In genomic region chr19:8722907-8723573, GRCm38 (mm10) we compare ENCODE assay signal across 7 mouse cellular contexts. TPM values are rescaled to one million over a fixed set of nuclear protein-coding genes. Genes with fewer than 3 reads are reported as not detected.
DNase-seq lines count a peak whose midpoint lies in the region; ATAC-seq lines count a peak whose summit lies in the region.

Slc3a2 (minus strand) TSS chr19:8723369.

- peak within 1 kb of the TSS; percentile 59 for H3K4me3 ChIP-seq in intestine, embryonic 16.5 days (ENCODE audit: low read length)
- peak within 1 kb of the TSS; percentile 90 for H3K4me3 ChIP-seq in midbrain, embryonic 11.5 days (ENCODE audit: low read depth, low read length)

- peak; percentile 96 for ATAC-seq in intestine, embryonic 16.5 days
- peak; percentile 95 for ATAC-seq in midbrain, embryonic 11.5 days (ENCODE audit: low FRiP score)

- peaks cover 3% of the 10 kb centered on the region; the same call in 1 of the 2 replicates for H3K36me3 ChIP-seq in intestine, embryonic 16.5 days (ENCODE audit: control insufficient read depth, insufficient read depth, low read length)
- H3K36me3 ChIP-seq in midbrain, embryonic 11.5 days (ENCODE audit: control insufficient read depth, insufficient read depth, low read length) = peaks cover 8% of the 10 kb centered on the region

- WGBS in intestine, embryonic 16.5 days = under 1% methylated on average over 50 of the region's 50 CpGs
- WGBS in midbrain, embryonic 11.5 days = under 1% methylated on average over 50 of the region's 50 CpGs

- no peaks in the 10 kb centered on the region for H3K9me3 ChIP-seq in intestine, embryonic 16.5 days (ENCODE audit: control insufficient read depth, low read length)
- no peaks in the 10 kb centered on the region for H3K9me3 ChIP-seq in midbrain, embryonic 11.5 days (ENCODE audit: control insufficient read depth, low read length)

- peak within 1 kb of the TSS; percentile 99 for H3K27ac ChIP-seq in intestine, embryonic 16.5 days (ENCODE audit: low read length)
- peak within 1 kb of the TSS; percentile 82 for H3K27ac ChIP-seq in midbrain, embryonic 11.5 days (ENCODE audit: low read depth, low read length)

- H3K9ac ChIP-seq in intestine, embryonic 16.5 days (ENCODE audit: low read depth, low read length) = peak within 1 kb of the TSS; percentile 90
- H3K9ac ChIP-seq in midbrain, embryonic 11.5 days (ENCODE audit: low read length) = peak within 1 kb of the TSS; percentile 99

- peak; percentile 96 for DNase-seq in adrenal gland, adult 8-10 months
- peak; percentile 96 for DNase-seq in embryo, embryonic 9.5 days (ENCODE audit: extremely low spot score)
- peak; percentile 85 to 94 for DNase-seq in gastrocnemius, postnatal 4 days (ENCODE audit: low spot score in 2 of 2)
- peak; percentile 96 to 98 for DNase-seq in left cerebral cortex, postnatal 36 days (ENCODE audit: low spot score in 2 of 2)
- peak; percentile 99 for DNase-seq in midbrain, embryonic 11.5 days (ENCODE audit: low spot score, missing footprints)
- peak; percentile 98 for DNase-seq in skeletal muscle tissue, adult 2 months (ENCODE audit: low read depth, low spot score)

- intact Hi-C loops in left cerebral cortex, postnatal 36 days (cut with DNase I) = no loop called here

- H3K4me2 ChIP-seq in intestine, embryonic 16.5 days (ENCODE audit: low read depth, low read length) = peak within 1 kb of the TSS; percentile 60
- peak within 1 kb of the TSS; percentile 67 for H3K4me2 ChIP-seq in midbrain, embryonic 11.5 days

- H3K4me1 ChIP-seq in intestine, embryonic 16.5 days (ENCODE audit: control insufficient read depth, insufficient read depth, low read length) = peaks cover 13% of the 10 kb centered on the region
- peaks cover 14% of the 10 kb centered on the region for H3K4me1 ChIP-seq in midbrain, embryonic 11.5 days (ENCODE audit: control insufficient read depth, insufficient read depth, low read length)

- H3K27me3 ChIP-seq in intestine, embryonic 16.5 days (replicated peaks; ENCODE audit: control insufficient read depth, insufficient read depth, low read length) = no peaks in the 10 kb centered on the region
- H3K27me3 ChIP-seq in midbrain, embryonic 11.5 days (ENCODE audit: control insufficient read depth, insufficient read depth, low read length) = no peaks in the 10 kb centered on the region

RNA-seq across cellular contexts. Expression of gene Slc3a2, which starts in this region (rescaled TPM):
- total RNA-seq in adrenal gland, adult 8-10 months (2022) = 100 to 1,000 TPM; 210 to 266 (median 246) TPM
- total RNA-seq in gastrocnemius, postnatal 4 days (2021) = 10 to 100 TPM; 42.4 to 43.8 TPM
- polyA plus RNA-seq in intestine, embryonic 16.5 days (2015; fragmentation: Nextera tagmentation; extraction: Ambion mirVana) = 211 and 225 TPM in 2 replicates
- total RNA-seq in left cerebral cortex, postnatal 36 days (2021) = 100 to 1,000 TPM; 151 to 173 TPM
- polyA plus RNA-seq in midbrain, embryonic 11.5 days (2014; fragmentation: Nextera tagmentation; extraction: Ambion mirVana) = 139 and 142 TPM in 2 replicates

Comparison
In these comparisons a context has a peak if more than half of its experiments do, and no peak if none do; other contexts are left out.
1. Peak in every context shown above with its lines: DNase-seq, ATAC-seq, H3K4me3 ChIP-seq and H3K27ac ChIP-seq.